Mouse (Mus musculus): ENCODE measurements at regions not wholly inside any gene's neighbourhood (a gene's known extent, or its start where the extent isn't known, plus 50 kb on each side); places are given as distances from the start of the nearest gene placed in this dataset.

GRCm38 (mm10) chr8:31008309-31008708 is 2420.2 kb upstream of the 5930422O12Rik start:
- no peak for ATAC-seq (ENCODE audit: extremely low read depth, insufficient number of reproducible peaks, low FRiP score, poor library complexity, severe bottlenecking)
- no peaks in the 10 kb centered on the region for H3K4me1 ChIP-seq (ENCODE audit: insufficient read depth, low read depth, low read length)
- peaks cover 10% of the 10 kb centered on the region for H3K9me3 ChIP-seq (replicated peaks)
- no peaks in the 10 kb centered on the region for H3K36me3 ChIP-seq (replicated peaks)
- H3K4me3 ChIP-seq (ENCODE audit: low read depth, low read length): no peak overlapping the region
- H3K27me3 ChIP-seq (ENCODE audit: insufficient read depth, low read length): no peaks in the 10 kb centered on the region
- DNase-seq (ENCODE audit: low spot score): no peak
- TF ChIP-seq GATA2 (IDR thresholded peaks at IDR 0.05; ENCODE audit: borderline replicate concordance, low read depth, low read length): no peak

GRCm38 (mm10) chr8:31012068-31012467 is 2416.4 kb upstream of the 5930422O12Rik start:
- Histone ChIP-seq H3K27me3 (ENCODE audit: insufficient read depth, low read length) (no peaks in the 10 kb centered on the region), H3K36me3 (replicated peaks) (no peaks in the 10 kb centered on the region), H3K4me3 (ENCODE audit: low read depth, low read length) (no peak overlapping the region), H3K9me3 (replicated peaks) (peaks cover 10% of the 10 kb centered on the region), H3K4me1 (ENCODE audit: insufficient read depth, low read depth, low read length) (no peaks in the 10 kb centered on the region)
- ATAC-seq (ENCODE audit: extremely low read depth, insufficient number of reproducible peaks, low FRiP score, poor library complexity, severe bottlenecking): no peak
- no peak for DNase-seq (ENCODE audit: low spot score)
- TF ChIP-seq GATA2 (IDR thresholded peaks at IDR 0.05; ENCODE audit: borderline replicate concordance, low read depth, low read length) (no peak), GATA1 (IDR thresholded peaks at IDR 0.05; ENCODE audit: borderline replicate concordance, low read length) (no peak), TAL1 (conservative IDR thresholded peaks at IDR 0.05; ENCODE audit: low read depth, low read length) (no peak), POLR2AphosphoS5 (IDR thresholded peaks at IDR 0.05; ENCODE audit: insufficient replicate concordance, low read depth, low read length) (no peak), CTCF (IDR thresholded peaks at IDR 0.05; ENCODE audit: low read depth, low read length) (no peak)

- Histone ChIP-seq H3K27me3 (ENCODE audit: insufficient read depth, low read length) (no peaks in the 10 kb centered on the region), H3K4me1 (ENCODE audit: insufficient read depth, low read depth, low read length) (no peaks in the 10 kb centered on the region), H3K36me3 (replicated peaks) (no peaks in the 10 kb centered on the region), H3K9me3 (replicated peaks) (no peaks in the 10 kb centered on the region), H3K4me3 (ENCODE audit: low read depth, low read length) (no peak overlapping the region)
- DNase-seq (ENCODE audit: low spot score) (no peak), ATAC-seq (ENCODE audit: extremely low read depth, insufficient number of reproducible peaks, low FRiP score, poor library complexity, severe bottlenecking) (no peak)
- TF ChIP-seq CTCF (IDR thresholded peaks at IDR 0.05; ENCODE audit: low read depth, low read length) (peak; percentile 48; the same call in 1 of the 2 replicates), POLR2AphosphoS5 (IDR thresholded peaks at IDR 0.05; ENCODE audit: insufficient replicate concordance, low read depth, low read length) (no peak)
Observed at GRCm38 (mm10) chr8:31031721-31032591, 2396.6 kb upstream of the 5930422O12Rik start.

- H3K9me3 ChIP-seq (replicated peaks): no peaks in the 10 kb centered on the region
- H3K36me3 ChIP-seq (replicated peaks): no peaks in the 10 kb centered on the region
- DNase-seq (ENCODE audit: low spot score) (peak; percentile 7), ATAC-seq (ENCODE audit: extremely low read depth, insufficient number of reproducible peaks, low FRiP score, poor library complexity, severe bottlenecking) (0 out of 2 replicates have a peak, but pooled peaks have one; percentile 34)
- TF ChIP-seq GATA2 (IDR thresholded peaks at IDR 0.05; ENCODE audit: borderline replicate concordance, low read depth, low read length) (no peak), CTCF (IDR thresholded peaks at IDR 0.05; ENCODE audit: low read depth, low read length) (peak; percentile 96)
- no peak overlapping the region for H3K4me3 ChIP-seq (ENCODE audit: low read depth, low read length)
- H3K27me3 ChIP-seq (ENCODE audit: insufficient read depth, low read length): no peaks in the 10 kb centered on the region
- no peaks in the 10 kb centered on the region for H3K4me1 ChIP-seq (ENCODE audit: insufficient read depth, low read depth, low read length)
Observed at GRCm38 (mm10) chr8:31033281-31033680, 2395.2 kb upstream of the 5930422O12Rik start.

GRCm38 (mm10) chr8:31036892-31037291 is 2391.6 kb upstream of the 5930422O12Rik start:
- DNase-seq (ENCODE audit: low spot score) (no peak), ATAC-seq (ENCODE audit: extremely low read depth, insufficient number of reproducible peaks, low FRiP score, poor library complexity, severe bottlenecking) (no peak)
- H3K27me3 ChIP-seq (ENCODE audit: insufficient read depth, low read length): no peaks in the 10 kb centered on the region
- TF ChIP-seq GATA1 (IDR thresholded peaks at IDR 0.05; ENCODE audit: borderline replicate concordance, low read length): no peak
- no peak for TF ChIP-seq GATA2 (IDR thresholded peaks at IDR 0.05; ENCODE audit: borderline replicate concordance, low read depth, low read length)
- TF ChIP-seq CTCF (IDR thresholded peaks at IDR 0.05; ENCODE audit: low read depth, low read length): no peak
- TF ChIP-seq POLR2AphosphoS5 (IDR thresholded peaks at IDR 0.05; ENCODE audit: insufficient replicate concordance, low read depth, low read length): no peak
- TF ChIP-seq TAL1 (conservative IDR thresholded peaks at IDR 0.05; ENCODE audit: low read depth, low read length): no peak
- H3K9me3 ChIP-seq (replicated peaks): no peaks in the 10 kb centered on the region
- no peak overlapping the region for H3K4me3 ChIP-seq (ENCODE audit: low read depth, low read length)
- H3K4me1 ChIP-seq (ENCODE audit: insufficient read depth, low read depth, low read length): no peaks in the 10 kb centered on the region
- no peaks in the 10 kb centered on the region for H3K36me3 ChIP-seq (replicated peaks)
